Mouse (Mus musculus): Measurements from ENCODE around the gene Trpm7.

DNA sequence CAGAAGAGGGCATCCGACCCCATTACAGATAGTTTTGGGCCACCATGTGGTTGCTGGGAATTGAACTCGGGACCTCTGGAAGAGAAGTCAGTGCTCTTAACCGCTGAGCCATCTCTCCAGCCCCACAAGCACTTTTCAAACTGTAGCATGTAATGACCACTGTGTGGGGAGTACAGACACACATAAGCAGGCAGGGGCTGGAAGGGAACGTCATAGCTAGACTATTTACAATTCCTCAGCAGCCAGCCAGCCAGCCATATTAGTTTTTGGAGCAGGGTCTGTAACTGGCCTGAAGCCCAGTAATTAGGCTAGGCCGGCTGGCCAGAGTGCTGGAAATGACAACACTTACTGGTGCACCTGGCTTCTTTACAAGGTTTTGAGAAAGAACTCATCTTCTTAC is 77.6 kb downstream of the Trpm7 start:
- TF ChIP-seq CTCF (IDR thresholded peaks at IDR 0.05; ENCODE audit: insufficient read depth, low read length) (no peak), POLR2A (IDR thresholded peaks at IDR 0.05; ENCODE audit: borderline replicate concordance, extremely low read depth, low read depth, low read length) (no peak)
